Mouse (Mus musculus) limb, embryonic 12.5 days (tissue): ENCODE results near the gene Kcnj1. TPM values are rescaled to one million over a fixed set of nuclear protein-coding genes. Genes with fewer than 3 reads are reported as not detected.

Experiments used
- ATAC-seq: fragments of 200-750 bp; cut with Nextera tagmentation; 2 replicates; pipeline ENCODE4 v1.8.0; 2017; ENCODE audit warnings: low read depth, moderate TSS enrichment; ENCODE audit not compliant: insufficient number of reproducible peaks, insufficient read depth, low FRiP score, low TSS enrichment
- H3K27ac ChIP-seq: fragments of 300-500 bp; sonication (generic); 2 replicates; pipeline ENCODE4 v1.5.1; 2016; ENCODE audit warnings: mild to moderate bottlenecking, moderate library complexity
- H3K27me3 ChIP-seq: fragments of 300-500 bp; sonication (generic); 2 replicates; pipeline ENCODE4 v1.6.1; 2016; ENCODE audit warnings: mild to moderate bottlenecking, moderate library complexity
- H3K36me3 ChIP-seq: fragments of 300-500 bp; sonication (generic); 2 replicates; pipeline ENCODE4 v1.6.1; 2016; ENCODE audit warnings: mild to moderate bottlenecking, moderate library complexity
- H3K4me1 ChIP-seq: fragments of 300-500 bp; sonication (generic); replicated peaks from 2 replicates; pipeline ENCODE4 v1.6.1; 2016
- H3K4me2 ChIP-seq: fragments of 300-500 bp; sonication (generic); 2 replicates; pipeline ENCODE4 v1.6.1; 2016; ENCODE audit warnings: mild to moderate bottlenecking, moderate library complexity
- H3K4me3 ChIP-seq: fragments of 300-500 bp; sonication (generic); replicated peaks from 2 replicates; pipeline ENCODE4 v1.5.1; 2016; ENCODE audit warnings: mild to moderate bottlenecking
- H3K9ac ChIP-seq: fragments of 300-500 bp; sonication (generic); replicated peaks from 2 replicates; pipeline ENCODE4 v1.6.1; 2016; ENCODE audit warnings: mild to moderate bottlenecking, moderate library complexity
- H3K9me3 ChIP-seq: fragments of 300-500 bp; sonication (generic); 2 replicates; pipeline ENCODE4 v1.6.1; 2016; ENCODE audit warnings: mild to moderate bottlenecking, moderate library complexity
- WGBS: fragments of 180-500 bp; shearing (Covaris S2); methylation state at CpG from one replicate; pipeline ENCODE4 v1.1.7; 2016; 5-methylcytosine and 5-hydroxymethylcytosine counted together
- polyA plus RNA-seq: library from polyadenylated mRNA; unstranded; fragments of >200 nt; fragmentation: Nextera tagmentation; extraction: Ambion mirVana; gene quantifications from 2 replicates; pipeline ENCODE4 v1.2.1, GENCODE M21; 2016

Kcnj1 gene
- polyA plus RNA-seq, 1 experiment from 2014 or later, result not detected

- Histone ChIP-seq H3K27ac (no peak overlapping the region), H3K27me3 (no peaks in the 10 kb centered on the region), H3K4me3 (no peak overlapping the region), H3K9ac (no peak overlapping the region), H3K4me1 (no peaks in the 10 kb centered on the region), H3K4me2 (no peak overlapping the region), H3K9me3 (no peaks in the 10 kb centered on the region), H3K36me3 (no peaks in the 10 kb centered on the region)
- 95% methylated on average over 4 of the region's 4 CpGs for WGBS
- ATAC-seq, result no peak
These were observed 22.5 kb downstream of the Kcnj1 start for GRCm38 (mm10) chr9:32394761-32395161.

GRCm38 (mm10) chr9:32400212-32400611, 27.9 kb downstream of the Kcnj1 start:
- no peak overlapping the region for H3K4me3 ChIP-seq
- no peak overlapping the region for H3K4me2 ChIP-seq
- no peaks in the 10 kb centered on the region for H3K36me3 ChIP-seq
- ATAC-seq, result no peak
- H3K9me3 ChIP-seq, result no peaks in the 10 kb centered on the region
- no peaks in the 10 kb centered on the region for H3K27me3 ChIP-seq
- 91% methylated on average over 2 of the region's 2 CpGs for WGBS
- no peak overlapping the region for H3K9ac ChIP-seq
- H3K4me1 ChIP-seq, result no peaks in the 10 kb centered on the region
- H3K27ac ChIP-seq, result no peak overlapping the region

GRCm38 (mm10) chr9:32400662-32401161, 28.4 kb downstream of the Kcnj1 start:
- 75% methylated on average over 5 of the region's 5 CpGs for WGBS
- no peak overlapping the region for H3K27ac ChIP-seq
- H3K4me1 ChIP-seq, result peaks cover 3% of the 10 kb centered on the region
- H3K9me3 ChIP-seq, result no peaks in the 10 kb centered on the region
- no peak for ATAC-seq
- no peak overlapping the region for H3K4me3 ChIP-seq
- H3K4me2 ChIP-seq, result no peak overlapping the region
- no peaks in the 10 kb centered on the region for H3K36me3 ChIP-seq
- no peak overlapping the region for H3K9ac ChIP-seq
- no peaks in the 10 kb centered on the region for H3K27me3 ChIP-seq

- Histone ChIP-seq H3K4me2 (no peak overlapping the region), H3K36me3 (no peaks in the 10 kb centered on the region), H3K27me3 (peaks cover 17% of the 10 kb centered on the region), H3K9me3 (no peaks in the 10 kb centered on the region), H3K9ac (no peak overlapping the region), H3K27ac (no peak overlapping the region), H3K4me1 (peaks cover 28% of the 10 kb centered on the region), H3K4me3 (no peak overlapping the region)
- WGBS, result 34% methylated on average over 11 of the region's 11 CpGs
- ATAC-seq, result 0 out of 2 replicates have a peak, but pooled peaks have one; percentile 27
These were observed 33.1 kb downstream of the Kcnj1 start for GRCm38 (mm10) chr9:32405191-32405925.

GRCm38 (mm10) chr9:32408730-32409059, 36.4 kb downstream of the Kcnj1 start:
- H3K4me2 ChIP-seq, result peak overlapping the region; percentile 93
- peak overlapping the region; percentile 55 for H3K4me3 ChIP-seq
- 9% methylated on average over 8 of the region's 8 CpGs for WGBS
- peak overlapping the region; percentile 96 for H3K27ac ChIP-seq
- H3K9ac ChIP-seq, result peak overlapping the region; percentile 87
- no peaks in the 10 kb centered on the region for H3K36me3 ChIP-seq
- peaks cover 32% of the 10 kb centered on the region for H3K4me1 ChIP-seq
- no peak for ATAC-seq
- peaks cover 17% of the 10 kb centered on the region for H3K27me3 ChIP-seq
- no peaks in the 10 kb centered on the region for H3K9me3 ChIP-seq

- Histone ChIP-seq H3K27me3 (peaks cover 17% of the 10 kb centered on the region), H3K4me3 (peak overlapping the region; percentile 55), H3K4me2 (peak overlapping the region; percentile 93), H3K27ac (peak overlapping the region; percentile 96), H3K9me3 (no peaks in the 10 kb centered on the region), H3K4me1 (peaks cover 32% of the 10 kb centered on the region), H3K36me3 (no peaks in the 10 kb centered on the region), H3K9ac (peak overlapping the region; percentile 87)
- WGBS, result under 1% methylated on average over 47 of the region's 47 CpGs
- ATAC-seq, result peak; percentile 65
These were observed 37.0 kb downstream of the Kcnj1 start for GRCm38 (mm10) chr9:32409060-32409961.

GRCm38 (mm10) chr9:32410671-32411070, 38.4 kb downstream of the Kcnj1 start:
- no peaks in the 10 kb centered on the region for H3K36me3 ChIP-seq
- WGBS, result 89% methylated on average over 5 of the region's 5 CpGs
- H3K4me3 ChIP-seq, result no peak overlapping the region
- no peak overlapping the region for H3K4me2 ChIP-seq
- no peak for ATAC-seq
- peak overlapping the region; percentile 96 for H3K27ac ChIP-seq
- peaks cover 29% of the 10 kb centered on the region for H3K4me1 ChIP-seq
- H3K27me3 ChIP-seq, result peaks cover 17% of the 10 kb centered on the region
- H3K9me3 ChIP-seq, result no peaks in the 10 kb centered on the region
- H3K9ac ChIP-seq, result no peak overlapping the region

- Histone ChIP-seq H3K4me1 (peaks cover 21% of the 10 kb centered on the region), H3K27ac (no peak overlapping the region), H3K4me3 (no peak overlapping the region), H3K27me3 (peaks cover 17% of the 10 kb centered on the region), H3K36me3 (no peaks in the 10 kb centered on the region), H3K4me2 (no peak overlapping the region), H3K9ac (no peak overlapping the region), H3K9me3 (no peaks in the 10 kb centered on the region)
- ATAC-seq, result no peak
- 90% methylated on average over 5 of the region's 5 CpGs for WGBS
These were observed 39.2 kb downstream of the Kcnj1 start for GRCm38 (mm10) chr9:32411507-32411906.

- H3K36me3 ChIP-seq, result no peaks in the 10 kb centered on the region
- H3K4me2 ChIP-seq, result no peak overlapping the region
- H3K27ac ChIP-seq, result no peak overlapping the region
- H3K9me3 ChIP-seq, result no peaks in the 10 kb centered on the region
- H3K9ac ChIP-seq, result no peak overlapping the region
- peaks cover 30% of the 10 kb centered on the region for H3K4me1 ChIP-seq
- no peak overlapping the region for H3K4me3 ChIP-seq
- no peak for ATAC-seq
- peaks cover 10% of the 10 kb centered on the region; the same call in 1 of the 2 replicates for H3K27me3 ChIP-seq
- 64% methylated on average over 10 of the region's 10 CpGs for WGBS
These were observed 40.7 kb downstream of the Kcnj1 start for GRCm38 (mm10) chr9:32412836-32413580.

GRCm38 (mm10) chr9:32414956-32415355, 42.7 kb downstream of the Kcnj1 start:
- Histone ChIP-seq H3K36me3 (peaks cover 8% of the 10 kb centered on the region), H3K4me1 (peaks cover 20% of the 10 kb centered on the region), H3K4me2 (no peak overlapping the region), H3K9ac (no peak overlapping the region), H3K9me3 (no peaks in the 10 kb centered on the region), H3K27ac (no peak overlapping the region), H3K4me3 (no peak overlapping the region), H3K27me3 (no peaks in the 10 kb centered on the region)
- ATAC-seq, result no peak
- 67% methylated on average over 1 of the region's 1 CpGs for WGBS

- H3K27ac ChIP-seq, result no peak overlapping the region
- H3K4me1 ChIP-seq, result peaks cover 12% of the 10 kb centered on the region
- H3K27me3 ChIP-seq, result no peaks in the 10 kb centered on the region
- H3K4me3 ChIP-seq, result no peak overlapping the region
- 95% methylated on average over 3 of the region's 3 CpGs for WGBS
- H3K36me3 ChIP-seq, result peaks cover 14% of the 10 kb centered on the region
- H3K4me2 ChIP-seq, result no peak overlapping the region
- H3K9ac ChIP-seq, result no peak overlapping the region
- H3K9me3 ChIP-seq, result no peaks in the 10 kb centered on the region
- no peak for ATAC-seq
These were observed 43.7 kb downstream of the Kcnj1 start for GRCm38 (mm10) chr9:32415952-32416351.
